Mouse (Mus musculus) cerebellum, adult 2 months (tissue): ENCODE measurements at regions not wholly inside any gene's neighbourhood (a gene's known extent, or its start where the extent isn't known, plus 50 kb on each side); places are given as distances from the start of the nearest gene placed in this dataset.

Experiments
- CTCF ChIP-seq: fragments of 200-500 bp; IDR thresholded peaks from 2 replicates; pipeline ENCODE4 v1.5.1; 2011; ENCODE audit warnings: low read depth, mild to moderate bottlenecking, control low read depth, low read length, moderate library complexity, borderline replicate concordance; ENCODE audit not compliant: insufficient read depth
- POLR2A ChIP-seq: fragments of 200-500 bp; IDR thresholded peaks from 2 replicates; pipeline ENCODE4 v1.6.1; 2011; ENCODE audit warnings: low read length, control low read depth, borderline replicate concordance; ENCODE audit not compliant: insufficient read depth

GRCm38 (mm10) chr8:90535515-90536156 lies 187.5 kb upstream of the Tox3 start:
- TF ChIP-seq CTCF = no peak
- no peak for TF ChIP-seq POLR2A
